Mouse (Mus musculus) T-helper 17 cell (primary cell): ENCODE measurements around the gene Rtn3.
"Not testable (repeated sequence)": the region's sequence is repeated elsewhere in the genome, so short reads cannot be mapped to it uniquely, and the experiment has no call there.

ENCODE experiments used
- in situ Hi-C, 2 experiments: fragments of 300-600 bp; cut with MboI, MseI; formaldehyde crosslinking; loops; 1 replicate in 1 of 2; 2 replicates in 1 of 2; pipeline ENCODE4 v1.15.1; 2025; ENCODE audit warnings: high pct_unique_total_duplicates in 2 of 2

Gene Rtn3

GRCm38 (mm10) chr19:7424590-7425397, 58.3 kb downstream of the Rtn3 start:
- in situ Hi-C loops = loop anchor here in 1 of 2 experiments (10.0 kb wide), 1 partner anchor 160 kb away; the partner anchor contains the start of gene Rcor2

- in situ Hi-C loops = loop anchor here in 1 of 2 experiments (10.0 kb wide), 1 partner anchor 159 kb away; the partner anchor contains the start of gene Rcor2
These were observed 59.0 kb downstream of the Rtn3 start for GRCm38 (mm10) chr19:7424131-7424530.

- in situ Hi-C loops = loop anchor here in 1 of 2 experiments (10.0 kb wide), 1 partner anchor 159 kb away; the partner anchor contains the start of gene Rcor2
These were observed 59.4 kb downstream of the Rtn3 start for GRCm38 (mm10) chr19:7423656-7424030.

- in situ Hi-C loops = loop anchor here in 1 of 2 experiments (10.0 kb wide), 1 partner anchor 158 kb away; the partner anchor contains the start of gene Rcor2
These were observed 59.9 kb downstream of the Rtn3 start for GRCm38 (mm10) chr19:7423028-7423655.

GRCm38 (mm10) chr19:7422656-7423027, 60.4 kb downstream of the Rtn3 start:
- in situ Hi-C loops = loop anchor here in 1 of 2 experiments (10.0 kb wide), 1 partner anchor 158 kb away; the partner anchor contains the start of gene Rcor2

DNA sequence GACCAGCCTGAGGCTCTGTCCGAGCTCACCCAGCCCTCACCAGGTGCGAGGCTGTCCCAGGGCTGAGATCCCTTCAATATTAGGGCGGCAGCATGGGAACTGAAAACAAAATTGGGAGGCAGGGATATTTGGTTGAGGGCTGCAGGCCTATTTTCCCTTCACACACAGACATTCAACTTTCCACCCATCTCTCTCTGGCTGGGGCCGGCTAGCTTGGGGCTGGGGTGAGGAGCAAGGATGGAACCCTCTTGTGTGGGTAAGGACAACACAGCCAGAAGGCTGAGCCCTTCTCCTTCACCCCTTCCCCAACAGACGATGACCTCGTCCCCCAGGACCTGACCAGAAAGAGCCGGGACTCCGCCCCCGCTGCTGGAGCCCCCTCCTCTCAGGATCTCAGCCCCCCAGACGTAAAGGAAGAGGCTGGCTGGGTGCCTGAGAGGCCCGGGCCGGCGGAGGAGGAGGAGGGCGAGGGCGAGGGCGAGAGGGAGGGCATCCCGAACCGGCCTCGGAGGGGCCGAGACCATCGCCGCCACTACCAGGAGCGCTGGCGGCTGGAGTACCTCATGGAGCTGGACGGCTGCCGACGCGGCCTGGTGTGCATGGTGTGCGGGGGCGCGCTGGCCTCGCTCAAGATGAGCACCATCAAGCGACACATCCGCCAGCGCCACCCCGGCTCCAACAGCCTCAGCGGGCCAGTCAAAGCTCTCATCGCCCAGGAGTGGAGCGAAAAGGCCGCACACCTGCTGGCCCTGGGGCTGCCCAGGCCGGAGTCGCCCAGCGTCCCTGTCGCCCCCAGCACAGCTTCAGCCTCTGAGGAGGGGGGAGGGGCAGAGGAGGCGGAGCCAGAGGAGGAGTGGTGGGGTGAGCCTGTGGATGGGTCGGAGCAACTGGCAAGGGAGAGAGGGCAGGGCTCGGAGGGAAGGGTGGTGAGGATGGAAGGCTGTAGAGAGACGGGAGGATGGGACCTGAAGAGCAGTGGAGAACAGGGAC, 61.2 kb downstream of the Rtn3 start:
- in situ Hi-C loops = loop anchor here in 1 of 2 experiments (10.0 kb wide), 1 partner anchor 157 kb away; the partner anchor contains the start of gene Rcor2

DNA sequence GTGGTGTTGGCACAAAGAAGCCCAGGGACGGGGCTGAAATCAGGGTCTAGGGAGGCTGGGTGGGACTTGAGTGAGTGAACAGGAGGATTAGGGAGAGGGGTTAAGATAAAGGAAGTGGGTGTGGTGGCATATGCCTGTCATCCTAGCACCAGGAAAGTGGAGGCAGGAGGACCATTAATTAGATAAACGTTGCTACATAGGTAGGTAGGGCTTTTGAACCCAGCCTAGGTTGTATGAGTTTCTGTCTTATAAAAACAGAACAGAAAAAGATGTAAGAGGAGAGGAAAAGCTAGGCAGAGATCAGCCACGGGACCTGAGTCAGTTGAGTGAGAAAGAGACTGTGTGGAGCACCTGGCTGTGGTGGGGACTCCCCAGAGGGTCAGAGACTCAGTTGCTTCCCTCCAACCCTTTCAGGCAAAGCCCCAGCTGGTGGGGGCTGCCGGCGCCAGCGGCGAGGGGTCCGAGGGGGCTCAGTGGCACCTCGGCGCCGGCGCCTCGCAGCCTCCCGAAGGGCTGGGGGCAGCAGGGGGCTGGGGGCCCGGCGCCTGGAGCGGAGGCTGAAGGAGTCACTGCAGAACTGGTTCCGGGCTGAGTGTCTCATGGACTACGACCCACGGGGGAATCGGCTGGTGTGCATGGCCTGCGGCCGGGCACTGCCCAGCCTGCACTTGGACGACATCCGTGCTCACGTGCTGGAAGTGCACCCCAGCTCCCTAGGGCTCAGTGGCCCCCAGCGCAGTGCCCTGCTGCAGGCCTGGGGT, 62.1 kb downstream of the Rtn3 start:
- in situ Hi-C loops = loop anchor here in 1 of 2 experiments (10.0 kb wide), 1 partner anchor 156 kb away; the partner anchor contains the start of gene Rcor2

- in situ Hi-C loops = loop anchor here in 1 of 2 experiments (10.0 kb wide), 1 partner anchor 155 kb away; the partner anchor contains the start of gene Rcor2
These were observed 63.0 kb downstream of the Rtn3 start for GRCm38 (mm10) chr19:7420108-7420507.

- in situ Hi-C loops = loop anchor here (5.0 kb wide), 2 partner anchors 37 to 352 kb away; partner anchors contain the start of gene Spindoc (in 1 of the 2)
These were observed 63.9 kb downstream of the Rtn3 start for GRCm38 (mm10) chr19:7419134-7419533.

DNA sequence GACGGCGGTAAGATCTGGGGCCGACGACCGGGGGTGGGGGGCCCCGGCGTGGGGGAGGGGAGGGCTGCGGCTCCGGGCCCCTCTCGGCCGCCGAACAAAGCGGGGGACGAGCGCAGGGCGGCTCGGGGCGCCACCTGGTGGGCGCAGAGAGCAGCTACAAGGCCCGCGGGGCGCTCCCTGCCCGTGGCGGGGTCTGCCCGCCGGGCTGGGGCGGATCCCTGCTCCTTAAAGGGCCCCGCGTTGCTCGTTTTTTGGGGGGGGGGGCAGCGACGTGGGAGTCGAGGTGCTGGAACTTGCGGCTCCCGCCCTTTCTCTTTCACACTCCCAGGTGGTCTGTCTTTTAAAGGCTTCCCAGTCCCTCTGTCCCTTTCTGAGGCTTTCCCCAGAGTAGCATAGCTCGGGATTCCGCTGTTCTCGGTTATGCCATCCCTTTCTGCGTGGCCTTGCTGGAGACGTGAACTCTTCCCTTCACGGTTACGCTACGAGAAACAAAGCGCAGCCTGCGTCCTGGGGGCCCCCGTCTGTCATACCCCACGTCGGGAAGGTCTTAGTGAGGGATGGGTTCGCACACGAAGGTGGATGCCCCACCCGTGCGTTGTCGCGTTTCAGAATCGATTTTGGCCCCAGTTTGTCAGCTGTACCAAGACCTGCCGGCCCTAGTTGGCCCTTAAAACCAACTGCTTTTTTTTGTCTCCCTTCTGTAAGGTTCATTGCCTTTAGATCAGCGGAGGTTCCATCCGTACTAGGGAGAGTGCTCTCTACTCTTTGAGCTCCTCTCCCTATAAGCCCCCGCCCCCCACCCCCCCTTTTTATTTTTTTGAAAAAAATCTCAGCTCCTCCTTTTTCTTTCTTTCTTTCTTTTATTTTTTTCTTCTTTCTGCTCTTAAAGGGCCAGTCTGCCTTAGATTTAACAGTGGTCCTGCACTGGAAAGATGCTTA, 64.9 kb downstream of the Rtn3 start:
- in situ Hi-C loops = loop anchor here (5.0 kb wide), 2 partner anchors 36 to 351 kb away; partner anchors contain the start of gene Spindoc (in 1 of the 2)

DNA sequence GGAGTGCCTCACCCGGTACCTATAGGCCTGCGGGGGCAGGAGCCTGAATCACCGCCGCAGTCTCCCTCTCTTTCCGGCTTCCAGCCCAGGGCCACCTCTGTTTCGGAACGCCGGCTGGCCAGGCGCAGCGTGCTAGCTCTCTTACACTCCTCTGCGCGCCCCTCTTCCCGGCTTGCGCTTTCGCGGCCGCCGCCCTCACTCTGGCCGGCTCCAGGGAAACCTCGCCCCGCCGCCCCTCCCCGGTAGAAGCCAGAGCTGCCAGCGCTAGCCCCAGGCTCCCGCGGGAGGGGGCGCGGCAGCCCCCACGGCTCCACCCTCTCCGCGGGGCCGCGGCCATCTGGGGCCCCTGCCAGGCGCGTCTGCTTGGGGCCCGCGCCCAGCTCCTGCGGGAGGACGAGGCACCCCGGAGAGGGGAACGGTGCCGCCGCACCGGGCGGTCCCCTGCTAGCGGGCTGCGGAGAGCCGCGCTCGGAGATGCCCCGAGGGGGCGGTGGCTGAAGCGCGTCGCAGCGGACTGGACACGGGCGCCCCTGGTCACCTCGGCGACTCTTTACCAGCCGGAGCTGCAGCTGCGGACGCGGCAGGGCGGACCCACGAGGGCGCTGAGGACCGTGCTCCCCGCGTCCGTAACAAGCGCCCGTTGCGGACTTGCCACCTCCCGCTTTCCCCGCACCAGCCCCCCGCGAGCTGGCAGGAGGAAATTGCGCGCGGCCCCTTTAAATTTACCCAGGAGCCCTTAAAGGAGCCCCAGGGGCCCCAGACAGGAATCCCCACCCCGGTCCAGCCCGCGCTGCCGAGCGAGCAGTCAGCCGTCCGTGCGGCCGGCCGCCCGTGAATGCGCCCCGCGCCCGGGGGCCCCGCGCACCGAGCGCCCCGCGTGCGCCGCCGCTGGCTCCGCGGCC, 66.0 kb downstream of the Rtn3 start, which contains the start of gene 2700081O15Rik:
Gene 2700081O15Rik, plus strand, starts transcription at position 792 of the 902 bp plus-strand sequence.
- in situ Hi-C loops = loop anchor here (5.0 kb wide), 2 partner anchors 35 to 350 kb away; partner anchors contain the start of gene Spindoc (in 1 of the 2)

DNA sequence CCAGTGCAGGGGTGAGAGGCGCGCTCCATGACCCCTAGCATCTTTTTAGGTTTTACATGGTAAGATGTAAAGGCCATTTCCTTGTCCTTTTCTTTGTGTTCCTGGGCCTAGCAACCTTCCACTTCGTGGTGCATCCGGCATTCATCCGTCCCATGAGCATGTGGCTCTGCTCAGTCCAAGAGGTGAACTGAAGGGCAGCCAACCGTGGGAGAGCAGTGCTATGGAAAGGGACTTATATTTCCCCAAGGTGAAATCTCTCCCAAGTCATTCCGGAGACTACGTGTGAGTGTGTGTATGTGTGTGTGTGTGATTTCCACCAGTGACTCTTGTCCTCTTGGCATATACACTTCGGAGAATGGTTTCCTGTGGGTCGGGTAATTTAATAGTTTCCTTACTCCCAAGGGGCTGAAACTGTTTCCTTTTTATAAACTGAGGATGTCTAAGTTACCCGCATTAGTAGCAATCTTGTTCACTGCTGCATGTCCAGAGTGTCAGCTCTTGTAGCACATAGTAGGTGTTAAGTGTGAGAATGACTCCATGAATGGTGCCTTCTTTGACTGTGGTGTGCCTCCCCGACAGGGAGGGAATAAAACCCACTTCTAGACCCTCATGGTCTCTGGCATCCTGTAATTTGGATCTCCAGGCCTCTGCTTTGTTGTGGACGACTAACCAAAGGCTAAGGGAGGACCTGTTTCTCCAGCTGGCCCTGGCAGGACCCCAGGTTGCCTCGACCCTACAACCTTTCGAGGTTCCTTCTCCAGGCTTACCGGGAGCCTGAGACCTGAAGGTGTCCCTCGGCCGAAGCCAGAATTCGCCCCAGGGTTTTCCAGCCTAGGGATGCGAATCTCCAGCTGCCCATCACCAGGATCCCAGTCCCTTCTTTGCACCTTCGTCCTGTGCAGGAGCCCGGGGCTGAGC, 66.9 kb downstream of the Rtn3 start:
- in situ Hi-C loops = loop anchor here (5.0 kb wide), 2 partner anchors 34 to 349 kb away; partner anchors contain the start of gene Spindoc (in 1 of the 2)

GRCm38 (mm10) chr19:7412361-7412760, 70.7 kb downstream of the Rtn3 start:
- in situ Hi-C loops = no loop called here

- in situ Hi-C loops = loop anchor here in 1 of 2 experiments (5.0 to 10.0 kb wide), 3 partner anchors 52 to 670 kb away; partner anchors contain the start of gene Macrod1
These were observed 78.4 kb downstream of the Rtn3 start for GRCm38 (mm10) chr19:7404623-7405229.

DNA sequence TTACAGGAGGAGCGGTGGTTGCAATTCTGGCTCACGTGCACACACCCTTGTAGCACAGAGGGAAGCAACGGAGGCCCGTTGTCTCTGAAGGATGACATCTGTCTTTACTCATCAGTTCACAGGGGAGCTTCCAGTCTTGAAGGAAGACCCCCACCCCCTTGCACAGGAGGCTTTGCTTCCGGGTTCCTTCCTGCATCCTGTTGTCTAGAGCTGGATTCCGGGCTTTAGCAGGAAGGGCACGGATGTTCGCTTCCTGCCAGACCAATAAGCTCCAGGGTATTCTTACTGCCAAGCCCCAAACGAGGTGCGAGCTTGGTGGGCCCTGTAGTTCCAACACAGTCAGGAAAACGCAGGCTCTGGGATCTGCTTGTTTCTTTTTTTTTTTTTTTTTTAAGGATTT, 82.4 kb downstream of the Rtn3 start:
- in situ Hi-C loops = loop anchor here in 1 of 2 experiments (10.0 kb wide), 2 partner anchors 346 to 674 kb away; partner anchors contain the start of gene Macrod1

GRCm38 (mm10) chr19:7398898-7399297, 84.2 kb downstream of the Rtn3 start:
- in situ Hi-C loops = not testable (repeated sequence)
